Mouse (Mus musculus) activated CD4-positive, CD25-positive, alpha-beta regulatory T cell (primary cell): Measurements from ENCODE around the gene Zscan21. TPM values are rescaled to one million over a fixed set of nuclear protein-coding genes. Genes with fewer than 3 reads are reported as not detected.

Experiments used
- polyA plus RNA-seq, 2 experiments: library from polyadenylated mRNA; unstranded; fragments of 100-300 nt; shearing (Covaris generic); gene quantifications; one replicate each; pipeline ENCODE4 v1.2.1; 2017

The Zscan21 gene
- polyA plus RNA-seq, result 10 to 100 TPM; 25.9 to 26.6 TPM

DNA sequence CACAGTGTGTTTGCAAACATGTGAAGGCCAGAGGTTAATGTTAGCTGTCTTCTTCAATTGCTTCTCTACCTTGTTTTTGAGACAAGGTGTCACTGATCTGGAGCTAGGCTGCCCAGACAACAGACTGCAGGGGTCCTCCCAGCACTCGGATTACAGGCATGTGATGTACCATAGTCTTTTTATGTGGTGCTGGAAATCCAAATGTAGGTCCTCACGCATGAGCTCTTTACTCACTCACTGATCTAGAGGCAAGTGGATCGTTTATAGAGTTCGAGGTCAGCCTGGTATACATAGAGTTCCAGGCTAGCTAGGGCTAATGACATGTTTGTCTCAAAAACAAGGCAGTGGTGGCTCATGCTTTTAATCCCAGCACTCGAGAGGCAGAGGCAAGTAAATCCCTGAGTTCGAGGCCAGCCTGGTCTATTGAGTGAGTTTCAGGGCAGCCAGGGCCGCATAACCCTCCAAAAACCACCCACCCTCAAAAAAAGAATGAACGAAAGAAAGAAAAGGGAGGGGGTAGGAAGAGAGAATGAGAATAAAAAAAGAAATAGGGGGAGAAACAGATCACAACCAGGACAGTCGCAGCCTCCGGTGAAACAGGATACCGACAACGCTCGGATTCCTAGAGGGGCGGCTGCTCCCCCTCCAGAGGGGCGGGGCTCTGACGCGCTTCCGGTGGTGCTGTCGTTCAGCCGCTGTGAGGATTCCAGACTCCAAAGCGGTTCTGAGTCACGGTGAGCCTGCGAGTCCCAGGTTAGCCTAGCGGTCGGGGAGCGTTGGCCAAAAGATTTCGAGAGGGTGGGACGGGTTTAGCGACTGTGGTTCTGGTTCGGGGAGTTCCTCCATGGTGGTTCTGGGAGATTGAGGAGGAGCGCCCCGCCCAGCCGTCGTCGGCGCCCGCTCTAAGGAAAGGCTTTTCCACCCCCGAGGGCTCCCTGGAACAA, at the start of gene Zscan21:
Zscan21 (plus strand) TSS at position 649 of the 944 bp plus-strand sequence.

DNA sequence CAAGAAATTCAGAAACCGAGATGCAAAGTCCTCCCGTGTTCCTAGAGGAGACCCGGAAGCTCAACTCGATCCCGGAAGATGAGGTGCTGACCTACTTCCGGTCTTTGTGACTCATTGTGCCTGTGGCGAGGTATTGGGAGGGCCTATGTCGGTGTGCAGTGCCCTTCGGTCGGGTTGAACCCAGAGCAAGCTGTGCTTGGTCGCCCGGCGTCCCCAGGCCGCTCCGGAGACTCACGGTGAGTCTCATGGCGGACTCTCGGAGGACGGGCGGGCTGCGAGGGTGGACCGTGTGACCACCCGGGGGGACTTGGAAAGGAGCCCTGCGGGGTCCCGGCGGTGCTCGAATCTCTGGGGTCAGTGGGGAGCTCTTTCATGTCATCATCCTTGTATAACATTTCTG, 31.7 kb upstream of the Zscan21 start, which contains the start of gene Zkscan1:
Zkscan1 (plus strand) TSS at position 89 of the 400 bp plus-strand sequence.

DNA sequence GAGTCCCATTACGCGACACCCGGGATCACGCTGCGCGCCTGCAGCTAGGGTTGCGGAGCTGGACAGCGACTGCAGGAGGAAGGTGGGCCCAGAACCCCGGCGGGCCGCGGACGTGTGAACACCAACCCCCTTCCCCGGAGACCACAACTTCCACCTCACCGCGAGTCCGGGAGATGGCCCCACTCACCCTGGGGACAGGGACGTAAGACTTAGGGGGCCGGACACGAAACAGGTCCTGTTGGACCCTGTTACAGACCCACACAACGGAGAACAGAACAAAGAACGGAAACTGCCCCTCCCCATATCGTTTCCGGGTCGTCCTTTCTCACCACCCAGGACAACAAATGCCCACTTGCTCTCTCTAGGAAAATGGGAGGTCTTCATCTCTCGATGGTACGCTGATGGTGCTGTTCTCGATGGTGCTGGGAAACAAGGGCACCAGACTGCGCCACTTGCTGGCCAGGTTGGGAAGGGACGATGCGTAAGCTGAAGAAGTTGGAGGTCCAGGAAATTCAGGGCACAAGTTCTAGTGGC, 38.8 kb downstream of the Zscan21 start, which contains the start of gene Zfp113:
Zfp113 (minus strand) TSS at position 302 of the 534 bp plus-strand sequence.

DNA sequence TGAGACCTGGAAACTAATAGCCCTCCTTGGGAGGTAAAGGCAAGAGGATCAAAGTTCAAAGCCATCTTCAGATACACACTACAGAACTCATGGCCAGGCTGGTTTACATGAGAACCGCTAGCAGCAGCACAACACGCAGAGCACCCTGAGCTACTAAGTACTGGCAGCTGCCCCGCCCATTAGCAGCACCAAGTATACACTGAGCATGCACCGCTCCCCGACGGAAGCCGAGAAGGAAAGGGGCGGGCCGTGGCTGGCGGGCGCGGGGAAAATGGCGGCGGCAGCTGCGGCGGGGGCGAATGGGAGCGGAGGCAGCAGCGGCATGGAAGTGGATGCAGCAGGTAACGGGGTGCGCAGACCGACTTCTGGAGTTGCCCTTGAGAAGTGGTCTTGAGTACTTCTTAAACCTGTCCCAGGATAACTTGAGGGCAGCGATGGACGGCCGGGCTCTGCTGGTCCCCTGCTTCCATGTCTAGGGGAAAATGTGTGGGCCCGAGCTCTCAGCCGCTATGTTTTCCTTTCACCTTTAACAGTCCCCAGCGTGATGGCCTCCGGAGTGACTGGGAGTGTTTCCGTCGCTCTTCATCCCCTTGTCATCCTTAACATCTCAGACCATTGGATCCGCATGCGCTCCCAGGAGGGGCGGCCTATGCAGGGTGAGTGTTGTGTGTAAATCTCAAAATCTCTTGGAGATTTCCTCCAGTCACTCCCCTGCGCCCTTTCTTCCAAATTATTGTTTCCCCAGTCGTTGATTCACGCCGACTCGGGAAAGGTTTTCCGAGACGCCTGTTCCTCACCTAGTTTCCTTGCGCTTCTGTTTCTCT, 44.4 kb downstream of the Zscan21 start, which contains the start of gene Cops6:
Cops6 (plus strand) TSS at position 230 of the 824 bp plus-strand sequence.

DNA sequence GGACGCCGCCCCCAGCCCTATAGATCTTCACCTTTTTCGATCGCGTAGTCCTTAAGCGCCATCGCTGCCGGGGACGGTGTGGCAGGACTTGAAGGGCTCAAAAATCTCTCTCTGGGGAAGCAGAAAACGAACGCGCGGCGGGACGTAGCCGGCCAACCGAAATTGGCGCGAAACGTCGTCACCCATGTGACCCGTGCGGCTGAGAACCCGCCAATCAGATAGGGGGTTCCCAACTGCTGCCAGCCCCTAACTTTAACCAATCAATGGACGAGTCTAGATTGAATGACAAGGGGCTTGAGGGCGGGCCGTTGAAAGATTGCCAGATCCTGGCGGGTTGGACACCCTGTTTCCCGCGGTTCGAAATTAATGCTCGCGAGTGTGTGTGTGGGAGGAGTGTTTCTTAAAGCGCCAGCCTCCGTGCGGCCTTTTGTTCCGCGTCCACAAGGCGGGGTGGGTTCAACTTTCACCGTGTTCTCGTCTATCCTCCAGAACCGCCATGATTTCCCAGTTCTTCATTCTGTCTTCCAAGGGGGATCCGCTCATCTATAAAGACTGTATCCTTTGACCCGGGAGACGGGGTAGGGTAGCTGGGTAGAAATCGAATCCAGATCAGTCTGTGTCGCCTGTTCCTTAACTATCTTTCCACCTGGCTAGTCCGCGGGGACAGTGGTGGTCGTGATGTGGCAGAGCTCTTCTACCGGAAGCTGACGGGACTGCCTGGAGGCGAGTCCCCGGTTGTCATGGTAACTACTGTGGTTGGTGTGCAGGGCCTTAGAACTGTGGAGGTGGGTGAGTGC, 55.2 kb downstream of the Zscan21 start, which contains the start of the genes Ap4m1 and Mcm7:
Ap4m1 (plus strand) TSS at position 308 of the 797 bp plus-strand sequence.
Mcm7 (minus strand) TSS at position 728 of the 797 bp plus-strand sequence.

Other genes with a start within 250 kb of the Zscan21 start
- gene Pilrb2, start 245.1 kb upstream of the Zscan21 start, polyA plus RNA-seq, result 1 to 10 TPM in 1 of 2 experiments, under 1 TPM in 1; 0.44 to 1.6 TPM
- gene Cyp3a13, start 195.3 kb upstream of the Zscan21 start, polyA plus RNA-seq, result under 1 TPM in 1 of 2 experiments, not detected in 1; 0.11 TPM
- under 1 TPM in 1 of 2 experiments, not detected in 1; 0.06 TPM for gene Gjc3, start 153.8 kb upstream of the Zscan21 start, polyA plus RNA-seq
- not detected for gene Azgp1, start 135.4 kb upstream of the Zscan21 start, polyA plus RNA-seq
- gene Smok3a, start 95.6 kb upstream of the Zscan21 start, polyA plus RNA-seq, result under 1 TPM in 1 of 2 experiments, not detected in 1; 0.10 TPM
- gene Smok3b, start 95.5 kb upstream of the Zscan21 start, polyA plus RNA-seq, result under 1 TPM in 1 of 2 experiments, not detected in 1; 0.50 TPM
- under 1 TPM in 1 of 2 experiments, not detected in 1; 0.20 TPM for gene Smok3c, start 63.7 kb upstream of the Zscan21 start, polyA plus RNA-seq
- gene Zkscan1, start 31.8 kb upstream of the Zscan21 start, polyA plus RNA-seq, result 10 to 100 TPM; 13.7 to 15.0 TPM
- 10 to 100 TPM; 13.8 to 18.1 TPM for gene Zfp113, start 38.8 kb downstream of the Zscan21 start, polyA plus RNA-seq
- 100 to 1,000 TPM; 201 to 238 TPM for gene Cops6, start 44.2 kb downstream of the Zscan21 start, polyA plus RNA-seq
- 10 to 100 TPM in 1 of 2 experiments, 1 to 10 TPM in 1; 4.1 to 11.6 TPM for gene Ap4m1, start 55.1 kb downstream of the Zscan21 start, polyA plus RNA-seq
- 10 to 100 TPM; 79.6 to 79.8 TPM for gene Mcm7, start 55.5 kb downstream of the Zscan21 start, polyA plus RNA-seq
- 10 to 100 TPM; 34.4 to 42.4 TPM for gene Taf6, start 70.5 kb downstream of the Zscan21 start, polyA plus RNA-seq
- gene Cnpy4, start 70.6 kb downstream of the Zscan21 start, polyA plus RNA-seq, result 10 to 100 TPM; 13.7 to 14.6 TPM
- 1 to 10 TPM; 1.1 to 2.5 TPM for gene Mblac1, start 77.4 kb downstream of the Zscan21 start, polyA plus RNA-seq
- under 1 TPM; 0.06 to 0.86 TPM for gene Nxpe5, start 109.0 kb downstream of the Zscan21 start, polyA plus RNA-seq
- gene Lamtor4, start 138.6 kb downstream of the Zscan21 start, polyA plus RNA-seq, result 100 to 1,000 TPM in 1 of 2 experiments, 10 to 100 TPM in 1; 81.7 to 117 TPM
- 10 to 100 TPM; 20.7 to 48.2 TPM for gene BC037034, start 147.1 kb downstream of the Zscan21 start, polyA plus RNA-seq
- under 1 TPM; 0.28 to 0.37 TPM for gene Gal3st4, start 155.9 kb downstream of the Zscan21 start, polyA plus RNA-seq
- under 1 TPM in 1 of 2 experiments, not detected in 1; 0.28 TPM for gene Gm43720, start 163.1 kb downstream of the Zscan21 start, polyA plus RNA-seq
- 1 to 10 TPM in 1 of 2 experiments, under 1 TPM in 1; 0.82 to 1.3 TPM for gene Gpc2, start 163.1 kb downstream of the Zscan21 start, polyA plus RNA-seq
- 1 to 10 TPM in 1 of 2 experiments, under 1 TPM in 1; 0.85 to 3.1 TPM for gene Stag3, start 163.3 kb downstream of the Zscan21 start, polyA plus RNA-seq
- gene Pvrig, start 225.1 kb downstream of the Zscan21 start, polyA plus RNA-seq, result 10 to 100 TPM in 1 of 2 experiments, 1 to 10 TPM in 1; 2.5 to 37.9 TPM